Mouse (Mus musculus): ENCODE results near the gene Hspa12b. TPM values are rescaled to one million over a fixed set of nuclear protein-coding genes. Genes with fewer than 3 reads are reported as not detected.

Hspa12b gene
- polyA plus RNA-seq, 1 experiment from 2014 or later: 4.6 TPM

DNA sequence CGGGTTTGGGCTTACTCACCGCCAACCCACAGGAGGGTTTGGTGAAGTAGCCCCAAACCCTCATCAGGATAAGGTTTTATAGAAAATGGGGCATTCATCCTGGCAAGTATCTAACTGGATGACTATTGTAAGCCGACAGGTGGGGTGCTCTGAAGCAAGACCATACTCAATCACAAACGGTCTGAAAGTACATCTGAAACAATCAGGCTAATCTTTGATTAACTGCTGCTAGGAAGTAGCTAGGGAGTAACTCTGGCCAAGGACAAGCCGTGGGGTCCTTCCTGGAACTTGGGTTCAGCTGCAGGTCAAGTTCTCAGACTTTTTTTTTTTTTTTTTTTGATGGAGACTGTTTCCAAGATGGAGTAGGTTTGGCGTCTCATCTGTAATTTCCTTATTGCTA is 40.9 kb downstream of the Hspa12b start:
- H3K9me3 ChIP-seq (ENCODE audit: control insufficient read depth, low read length): no peaks in the 10 kb centered on the region
- no peak overlapping the region for H3K4me3 ChIP-seq (ENCODE audit: low read depth, low read length)
- H3K27ac ChIP-seq (ENCODE audit: low read depth, low read length): no peak overlapping the region
- H3K4me1 ChIP-seq (replicated peaks; ENCODE audit: control insufficient read depth, insufficient read depth, low read length): peaks cover 4% of the 10 kb centered on the region; the same call in 1 of the 2 replicates
- H3K27me3 ChIP-seq (ENCODE audit: control insufficient read depth, insufficient read depth, low read length): peaks cover 27% of the 10 kb centered on the region
- ATAC-seq (ENCODE audit: low FRiP score) (no peak), DNase-seq (ENCODE audit: low spot score) (no peak)
- H3K9ac ChIP-seq (ENCODE audit: low read depth, low read length): no peak overlapping the region
- H3K36me3 ChIP-seq (ENCODE audit: control insufficient read depth, insufficient read depth, low read length): no peaks in the 10 kb centered on the region
- no peak overlapping the region for H3K4me2 ChIP-seq (replicated peaks; ENCODE audit: low read depth, low read length)
- 85% methylated on average over 6 of the region's 6 CpGs for WGBS

DNA sequence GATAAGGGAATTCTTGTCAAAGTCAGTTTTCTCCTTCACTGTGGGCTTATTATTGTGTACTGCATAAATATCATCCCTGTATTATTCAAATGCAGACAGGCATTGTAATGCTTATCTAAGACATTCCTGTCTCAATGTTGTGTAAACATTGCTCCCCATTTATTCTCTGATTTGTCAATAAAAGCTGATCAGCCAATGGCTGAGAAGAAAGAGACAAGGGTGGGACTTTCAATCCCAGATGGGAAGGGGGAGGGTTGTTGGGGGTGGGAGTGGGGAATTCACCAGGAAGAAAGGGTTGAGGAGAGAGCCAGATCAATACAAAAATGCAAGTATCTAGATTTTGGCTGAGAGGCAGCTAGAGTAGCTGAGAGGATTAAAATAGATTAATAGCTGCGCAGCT is 41.8 kb downstream of the Hspa12b start:
- no peaks in the 10 kb centered on the region for H3K9me3 ChIP-seq (ENCODE audit: control insufficient read depth, low read length)
- no peak overlapping the region for H3K27ac ChIP-seq (ENCODE audit: low read depth, low read length)
- 76% methylated on average over 1 of the region's 1 CpGs for WGBS
- H3K36me3 ChIP-seq (ENCODE audit: control insufficient read depth, insufficient read depth, low read length): no peaks in the 10 kb centered on the region
- ATAC-seq (ENCODE audit: low FRiP score) (no peak), DNase-seq (ENCODE audit: low spot score) (no peak)
- peaks cover 32% of the 10 kb centered on the region for H3K27me3 ChIP-seq (ENCODE audit: control insufficient read depth, insufficient read depth, low read length)
- H3K4me1 ChIP-seq (replicated peaks; ENCODE audit: control insufficient read depth, insufficient read depth, low read length): peaks cover 4% of the 10 kb centered on the region; the same call in 1 of the 2 replicates
- no peak overlapping the region for H3K4me3 ChIP-seq (ENCODE audit: low read depth, low read length)
- no peak overlapping the region for H3K4me2 ChIP-seq (replicated peaks; ENCODE audit: low read depth, low read length)
- no peak overlapping the region for H3K9ac ChIP-seq (ENCODE audit: low read depth, low read length)

DNA sequence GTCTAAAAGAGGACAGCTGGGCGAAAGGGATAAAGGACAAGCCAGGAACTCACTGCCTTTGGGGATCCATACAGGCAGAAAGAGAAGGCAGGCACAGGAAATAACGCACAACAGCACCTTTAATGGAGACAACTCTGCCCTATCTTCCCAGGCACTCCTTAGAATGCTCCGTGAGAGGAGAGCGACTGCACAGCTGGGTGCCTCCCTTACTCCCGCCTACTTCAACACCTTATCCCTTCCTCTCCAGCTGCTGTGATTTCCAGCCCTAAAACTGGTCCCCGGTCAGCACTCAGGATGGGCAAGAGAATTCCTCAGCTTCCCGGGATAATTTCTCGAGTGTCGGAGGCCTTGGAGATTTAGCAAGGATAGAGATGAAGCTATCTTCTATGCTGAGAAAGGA is 43.9 kb downstream of the Hspa12b start:
- H3K4me2 ChIP-seq (replicated peaks; ENCODE audit: low read depth, low read length): no peak overlapping the region
- no peaks in the 10 kb centered on the region for H3K9me3 ChIP-seq (ENCODE audit: control insufficient read depth, low read length)
- no peak overlapping the region for H3K9ac ChIP-seq (ENCODE audit: low read depth, low read length)
- H3K27ac ChIP-seq (ENCODE audit: low read depth, low read length): no peak overlapping the region
- ATAC-seq (ENCODE audit: low FRiP score): no peak
- no peak for DNase-seq (ENCODE audit: low spot score)
- H3K36me3 ChIP-seq (ENCODE audit: control insufficient read depth, insufficient read depth, low read length): no peaks in the 10 kb centered on the region
- peaks cover 32% of the 10 kb centered on the region for H3K27me3 ChIP-seq (ENCODE audit: control insufficient read depth, insufficient read depth, low read length)
- H3K4me1 ChIP-seq (replicated peaks; ENCODE audit: control insufficient read depth, insufficient read depth, low read length): peaks cover 4% of the 10 kb centered on the region; the same call in 1 of the 2 replicates
- H3K4me3 ChIP-seq (ENCODE audit: low read depth, low read length): no peak overlapping the region
- 10% methylated on average over 9 of the region's 9 CpGs for WGBS

DNA sequence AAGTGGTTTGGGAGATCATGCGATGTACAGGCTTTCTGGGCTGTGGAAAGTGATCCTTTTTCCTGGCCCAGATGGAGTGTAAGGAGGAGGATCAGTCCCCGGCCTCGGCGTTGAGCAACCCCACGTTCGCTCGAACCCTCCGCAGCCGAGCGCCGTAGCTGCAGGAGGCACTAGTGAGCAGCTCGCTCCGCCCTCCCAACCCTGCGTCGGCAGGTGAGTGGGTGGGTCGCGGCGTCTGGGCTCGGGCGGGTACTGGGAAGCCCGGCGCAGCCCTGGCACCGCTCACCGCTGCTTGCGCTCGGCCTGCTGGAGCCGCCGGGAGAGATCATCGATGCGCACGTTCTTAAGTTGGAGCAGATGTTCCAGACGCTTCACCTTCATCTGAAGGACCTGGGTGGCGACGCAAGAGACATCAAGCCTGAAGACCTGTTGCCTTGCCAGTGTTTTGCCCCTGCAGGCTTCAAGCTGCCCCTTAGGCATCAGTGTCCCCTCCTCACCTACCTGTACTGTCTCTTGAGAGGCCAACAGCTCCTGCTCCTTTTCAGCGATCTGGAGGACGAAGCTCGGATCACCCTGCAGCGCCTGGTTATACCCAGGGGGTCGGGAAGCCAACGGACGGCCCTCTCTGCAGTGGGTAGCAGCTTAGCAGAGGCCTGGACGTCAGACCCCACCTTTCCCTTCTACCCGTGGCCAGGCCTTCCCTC is 44.5 kb downstream of the Hspa12b start:
- H3K9ac ChIP-seq (ENCODE audit: low read depth, low read length): no peak overlapping the region
- H3K36me3 ChIP-seq (ENCODE audit: control insufficient read depth, insufficient read depth, low read length): no peaks in the 10 kb centered on the region
- peak overlapping the region; percentile 15; the same call in 1 of the 2 replicates for H3K4me3 ChIP-seq (ENCODE audit: low read depth, low read length)
- peak; percentile 36 for DNase-seq (ENCODE audit: low spot score)
- H3K4me2 ChIP-seq (replicated peaks; ENCODE audit: low read depth, low read length): 0 out of 2 replicates have a peak overlapping the region, but pooled peaks have one; percentile 4
- ATAC-seq (ENCODE audit: low FRiP score): no peak
- H3K4me1 ChIP-seq (replicated peaks; ENCODE audit: control insufficient read depth, insufficient read depth, low read length): peaks cover 4% of the 10 kb centered on the region; the same call in 1 of the 2 replicates
- H3K27ac ChIP-seq (ENCODE audit: low read depth, low read length): no peak overlapping the region
- peaks cover 32% of the 10 kb centered on the region for H3K27me3 ChIP-seq (ENCODE audit: control insufficient read depth, insufficient read depth, low read length)
- H3K9me3 ChIP-seq (ENCODE audit: control insufficient read depth, low read length): no peaks in the 10 kb centered on the region
- WGBS: 2% methylated on average over 43 of the region's 43 CpGs

DNA sequence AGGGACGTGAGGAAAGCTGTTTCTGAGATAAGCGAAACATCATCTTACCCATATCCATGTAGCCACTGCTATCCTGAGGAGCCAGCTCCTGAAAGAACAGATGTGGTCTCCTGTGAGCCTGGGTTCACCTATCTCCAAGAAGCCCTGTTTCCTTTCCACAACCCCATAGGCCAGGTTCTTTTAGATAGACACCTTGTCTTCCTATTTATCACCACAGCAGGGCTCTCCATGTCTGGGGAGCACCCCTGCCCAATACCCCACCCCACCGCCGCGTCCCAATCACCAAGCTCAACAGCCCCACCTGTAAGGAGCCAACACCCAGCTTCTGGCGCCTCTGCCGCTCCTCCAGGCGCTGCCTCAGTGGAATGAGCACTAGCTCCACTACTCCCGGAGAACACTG is 45.2 kb downstream of the Hspa12b start:
- no peaks in the 10 kb centered on the region for H3K9me3 ChIP-seq (ENCODE audit: control insufficient read depth, low read length)
- H3K9ac ChIP-seq (ENCODE audit: low read depth, low read length): no peak overlapping the region
- no peaks in the 10 kb centered on the region for H3K36me3 ChIP-seq (ENCODE audit: control insufficient read depth, insufficient read depth, low read length)
- peaks cover 32% of the 10 kb centered on the region for H3K27me3 ChIP-seq (ENCODE audit: control insufficient read depth, insufficient read depth, low read length)
- DNase-seq (ENCODE audit: low spot score) (no peak), ATAC-seq (ENCODE audit: low FRiP score) (no peak)
- H3K4me3 ChIP-seq (ENCODE audit: low read depth, low read length): no peak overlapping the region
- H3K27ac ChIP-seq (ENCODE audit: low read depth, low read length): no peak overlapping the region
- no peak overlapping the region for H3K4me2 ChIP-seq (replicated peaks; ENCODE audit: low read depth, low read length)
- 36% methylated on average over 9 of the region's 9 CpGs for WGBS
- peaks cover 5% of the 10 kb centered on the region; the same call in 1 of the 2 replicates for H3K4me1 ChIP-seq (replicated peaks; ENCODE audit: control insufficient read depth, insufficient read depth, low read length)

GRCm38 (mm10) chr2:131174700-131175099 is 47.6 kb downstream of the Hspa12b start:
- H3K27ac ChIP-seq (ENCODE audit: low read depth, low read length): no peak overlapping the region
- H3K9ac ChIP-seq (ENCODE audit: low read depth, low read length): no peak overlapping the region
- H3K4me2 ChIP-seq (replicated peaks; ENCODE audit: low read depth, low read length): peak overlapping the region; percentile 65
- DNase-seq (ENCODE audit: low spot score) (peak; percentile 89), ATAC-seq (ENCODE audit: low FRiP score) (peak; percentile 61; the same call in 1 of the 2 replicates)
- no peaks in the 10 kb centered on the region for H3K36me3 ChIP-seq (ENCODE audit: control insufficient read depth, insufficient read depth, low read length)
- no peaks in the 10 kb centered on the region for H3K9me3 ChIP-seq (ENCODE audit: control insufficient read depth, low read length)
- H3K27me3 ChIP-seq (ENCODE audit: control insufficient read depth, insufficient read depth, low read length): peaks cover 32% of the 10 kb centered on the region
- WGBS: 3% methylated on average over 11 of the region's 11 CpGs
- peaks cover 19% of the 10 kb centered on the region for H3K4me1 ChIP-seq (replicated peaks; ENCODE audit: control insufficient read depth, insufficient read depth, low read length)
- peak overlapping the region; percentile 36 for H3K4me3 ChIP-seq (ENCODE audit: low read depth, low read length)

GRCm38 (mm10) chr2:131175286-131175944 is 48.3 kb downstream of the Hspa12b start:
- H3K4me3 ChIP-seq (ENCODE audit: low read depth, low read length): no peak overlapping the region
- H3K4me1 ChIP-seq (replicated peaks; ENCODE audit: control insufficient read depth, insufficient read depth, low read length): peaks cover 19% of the 10 kb centered on the region
- H3K9ac ChIP-seq (ENCODE audit: low read depth, low read length): no peak overlapping the region
- no peak overlapping the region for H3K4me2 ChIP-seq (replicated peaks; ENCODE audit: low read depth, low read length)
- no peak overlapping the region for H3K27ac ChIP-seq (ENCODE audit: low read depth, low read length)
- H3K9me3 ChIP-seq (ENCODE audit: control insufficient read depth, low read length): no peaks in the 10 kb centered on the region
- WGBS: 71% methylated on average over 3 of the region's 3 CpGs
- no peaks in the 10 kb centered on the region for H3K36me3 ChIP-seq (ENCODE audit: control insufficient read depth, insufficient read depth, low read length)
- peaks cover 31% of the 10 kb centered on the region for H3K27me3 ChIP-seq (ENCODE audit: control insufficient read depth, insufficient read depth, low read length)
- DNase-seq (ENCODE audit: low spot score) (no peak), ATAC-seq (ENCODE audit: low FRiP score) (no peak)

- Histone ChIP-seq H3K4me2 (replicated peaks; ENCODE audit: low read depth, low read length) (no peak overlapping the region), H3K4me3 (ENCODE audit: low read depth, low read length) (no peak overlapping the region), H3K27ac (ENCODE audit: low read depth, low read length) (no peak overlapping the region), H3K9ac (ENCODE audit: low read depth, low read length) (no peak overlapping the region), H3K27me3 (ENCODE audit: control insufficient read depth, insufficient read depth, low read length) (peaks cover 25% of the 10 kb centered on the region), H3K4me1 (replicated peaks; ENCODE audit: control insufficient read depth, insufficient read depth, low read length) (peaks cover 19% of the 10 kb centered on the region), H3K9me3 (ENCODE audit: control insufficient read depth, low read length) (no peaks in the 10 kb centered on the region), H3K36me3 (ENCODE audit: control insufficient read depth, insufficient read depth, low read length) (no peaks in the 10 kb centered on the region)
- no peak for DNase-seq (ENCODE audit: low spot score)
- no peak for ATAC-seq (ENCODE audit: low FRiP score)
- 91% methylated on average over 1 of the region's 1 CpGs for WGBS
Measured at GRCm38 (mm10) chr2:131175945-131176309, 48.8 kb downstream of the Hspa12b start.

GRCm38 (mm10) chr2:131176491-131176890 is 49.4 kb downstream of the Hspa12b start:
- no peak for DNase-seq (ENCODE audit: low spot score)
- H3K4me3 ChIP-seq (ENCODE audit: low read depth, low read length): no peak overlapping the region
- peaks cover 19% of the 10 kb centered on the region for H3K4me1 ChIP-seq (replicated peaks; ENCODE audit: control insufficient read depth, insufficient read depth, low read length)
- H3K36me3 ChIP-seq (ENCODE audit: control insufficient read depth, insufficient read depth, low read length): no peaks in the 10 kb centered on the region
- H3K9ac ChIP-seq (ENCODE audit: low read depth, low read length): no peak overlapping the region
- no peaks in the 10 kb centered on the region for H3K9me3 ChIP-seq (ENCODE audit: control insufficient read depth, low read length)
- no peak overlapping the region for H3K4me2 ChIP-seq (replicated peaks; ENCODE audit: low read depth, low read length)
- no peak for ATAC-seq (ENCODE audit: low FRiP score)
- H3K27me3 ChIP-seq (ENCODE audit: control insufficient read depth, insufficient read depth, low read length): peaks cover 20% of the 10 kb centered on the region
- H3K27ac ChIP-seq (ENCODE audit: low read depth, low read length): no peak overlapping the region
- WGBS: 66% methylated on average over 5 of the region's 5 CpGs

Measured in hindbrain, embryonic 11.5 days (tissue).